ENCODE assay signal across 24 mouse cellular contexts in the genomic region with DNA sequence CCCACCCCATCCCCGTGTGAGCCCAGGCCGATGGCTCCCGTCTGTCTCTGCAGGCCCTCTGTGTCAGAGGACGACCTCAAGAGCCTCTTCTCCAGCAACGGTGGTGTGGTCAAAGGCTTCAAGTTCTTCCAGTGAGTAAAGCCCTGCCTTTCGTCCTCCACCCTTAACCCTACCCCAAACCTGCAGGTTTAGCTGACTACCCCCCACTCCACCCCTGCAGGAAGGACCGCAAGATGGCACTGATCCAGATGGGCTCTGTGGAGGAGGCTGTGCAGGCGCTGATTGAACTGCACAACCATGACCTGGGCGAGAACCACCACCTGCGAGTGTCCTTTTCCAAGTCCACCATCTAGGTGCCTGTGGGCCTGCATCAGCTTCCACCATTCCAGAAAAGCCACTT. TPM values are rescaled to one million over a fixed set of nuclear protein-coding genes. Genes with fewer than 3 reads are reported as not detected.
DNase-seq lines count a peak whose midpoint lies in the region; ATAC-seq and TF ChIP-seq lines count a peak whose summit lies in the region.
"Had no signal": no experiment of that assay in that cellular context is flagged by ENCODE, and none has a peak within 500 bp of the region (broad histone marks: within the 10 kb centered on the region; RNA-seq: fewer than 3 reads in every experiment).

No protein-coding gene starts in this region.

- 71% methylated on average over 10 of the region's 10 CpGs for WGBS in embryonic facial prominence, embryonic 12.5 days
- WGBS in embryonic facial prominence, embryonic 10.5 days, result 83% methylated on average over 10 of the region's 10 CpGs
- WGBS in kidney, adult 2 months, result 34% methylated on average over 10 of the region's 10 CpGs
- 80% methylated on average over 10 of the region's 10 CpGs for WGBS in midbrain, embryonic 12.5 days
- WGBS in midbrain, embryonic 11.5 days, result 83% methylated on average over 10 of the region's 10 CpGs
- 62% methylated on average over 10 of the region's 10 CpGs for WGBS in embryonic facial prominence, embryonic 13.5 days

- H3K36me3 ChIP-seq in embryonic facial prominence, embryonic 12.5 days, result peaks cover 91% of the 10 kb centered on the region
- peaks cover 98% of the 10 kb centered on the region for H3K36me3 ChIP-seq in embryonic facial prominence, embryonic 10.5 days (replicated peaks)
- peaks cover 20% of the 10 kb centered on the region for H3K36me3 ChIP-seq in kidney, adult 2 months (ENCODE audit: control insufficient read depth, insufficient read depth, low read length)
- H3K36me3 ChIP-seq in midbrain, embryonic 12.5 days, result peaks cover 96% of the 10 kb centered on the region
- peaks cover 53% of the 10 kb centered on the region for H3K36me3 ChIP-seq in midbrain, embryonic 11.5 days (ENCODE audit: control insufficient read depth, insufficient read depth, low read length)
- peaks cover 91% of the 10 kb centered on the region for H3K36me3 ChIP-seq in embryonic facial prominence, embryonic 13.5 days

- no peak for TF ChIP-seq CTCF in kidney, adult 2 months (conservative IDR thresholded peaks at IDR 0.05; ENCODE audit: insufficient read depth, insufficient read length, low read depth, low read length)

- no peak overlapping the region for H3K4me3 ChIP-seq in embryonic facial prominence, embryonic 12.5 days
- no peak overlapping the region for H3K4me3 ChIP-seq in embryonic facial prominence, embryonic 10.5 days
- no peak overlapping the region for H3K4me3 ChIP-seq in kidney, adult 2 months (ENCODE audit: insufficient read depth, low read depth, low read length)
- no peak overlapping the region for H3K4me3 ChIP-seq in midbrain, embryonic 12.5 days
- no peak overlapping the region for H3K4me3 ChIP-seq in midbrain, embryonic 11.5 days (ENCODE audit: low read depth, low read length)
- H3K4me3 ChIP-seq in embryonic facial prominence, embryonic 13.5 days, result no peak overlapping the region
- H3K4me3 ChIP-seq: erythroblast, embryonic 14.5 days; hindbrain, embryonic 15.5 days; layer of hippocampus, adult 2 months had no signal

- 0 out of 2 replicates have a peak overlapping the region, but pooled peaks have one; percentile 4 for H3K27ac ChIP-seq in embryonic facial prominence, embryonic 12.5 days
- no peak overlapping the region for H3K27ac ChIP-seq in embryonic facial prominence, embryonic 10.5 days (replicated peaks)
- H3K27ac ChIP-seq in kidney, adult 2 months (ENCODE audit: insufficient read depth, low read depth, low read length), result no peak overlapping the region
- 0 out of 2 replicates have a peak overlapping the region, but pooled peaks have one; percentile 26 for H3K27ac ChIP-seq in midbrain, embryonic 12.5 days (replicated peaks)
- H3K27ac ChIP-seq in midbrain, embryonic 11.5 days (ENCODE audit: low read depth, low read length), result no peak overlapping the region
- H3K27ac ChIP-seq in embryonic facial prominence, embryonic 13.5 days, result peak overlapping the region; percentile 12; the same call in 1 of the 2 replicates
- H3K27ac ChIP-seq: layer of hippocampus, adult 2 months had no signal

- peaks cover 10% of the 10 kb centered on the region for H3K4me1 ChIP-seq in embryonic facial prominence, embryonic 12.5 days
- peaks cover 36% of the 10 kb centered on the region for H3K4me1 ChIP-seq in embryonic facial prominence, embryonic 10.5 days
- peaks cover 51% of the 10 kb centered on the region for H3K4me1 ChIP-seq in kidney, adult 2 months (ENCODE audit: control insufficient read depth, insufficient read depth, low read length)
- H3K4me1 ChIP-seq in midbrain, embryonic 12.5 days, result peaks cover 18% of the 10 kb centered on the region
- peaks cover 5% of the 10 kb centered on the region for H3K4me1 ChIP-seq in midbrain, embryonic 11.5 days (ENCODE audit: control insufficient read depth, insufficient read depth, low read length)
- peaks cover 37% of the 10 kb centered on the region for H3K4me1 ChIP-seq in embryonic facial prominence, embryonic 13.5 days

- ATAC-seq in embryonic facial prominence, embryonic 12.5 days (ENCODE audit: insufficient number of reproducible peaks, insufficient read depth, low FRiP score, low TSS enrichment), result no peak
- ATAC-seq in midbrain, embryonic 12.5 days (ENCODE audit: low FRiP score, low read depth), result no peak
- ATAC-seq in midbrain, embryonic 11.5 days (ENCODE audit: low FRiP score), result no peak
- ATAC-seq in embryonic facial prominence, embryonic 13.5 days (ENCODE audit: insufficient number of reproducible peaks, insufficient read depth, low FRiP score, low TSS enrichment, low read depth), result no peak
- ATAC-seq: forebrain, embryonic 16.5 days; lung, postnatal 0 days had no signal

- no peak for DNase-seq in embryonic facial prominence, embryonic 10.5 days (ENCODE audit: low spot score)
- peak; percentile 30 for DNase-seq in kidney, adult 2 months
- no peak for DNase-seq in kidney, adult 8-10 months
- DNase-seq in midbrain, embryonic 11.5 days (ENCODE audit: low spot score, missing footprints), result no peak
- no peak for DNase-seq in retina, postnatal 1 day
- DNase-seq: adrenal gland, adult 8-10 months; gastrocnemius, postnatal 36 days; kidney, adult 11 months; layer of hippocampus, postnatal 36 days; liver; thymus, postnatal 36 days had no signal

- H3K27me3 ChIP-seq in embryonic facial prominence, embryonic 12.5 days, result no peaks in the 10 kb centered on the region
- no peaks in the 10 kb centered on the region for H3K27me3 ChIP-seq in embryonic facial prominence, embryonic 10.5 days (replicated peaks; ENCODE audit: low read depth, poor library complexity, severe bottlenecking)
- no peaks in the 10 kb centered on the region for H3K27me3 ChIP-seq in kidney, adult 2 months (replicated peaks; ENCODE audit: control insufficient read depth, insufficient read depth, low read length)
- no peaks in the 10 kb centered on the region for H3K27me3 ChIP-seq in midbrain, embryonic 12.5 days
- H3K27me3 ChIP-seq in midbrain, embryonic 11.5 days (ENCODE audit: control insufficient read depth, insufficient read depth, low read length), result no peaks in the 10 kb centered on the region
- H3K27me3 ChIP-seq in embryonic facial prominence, embryonic 13.5 days, result no peaks in the 10 kb centered on the region
- H3K27me3 ChIP-seq: hindbrain, embryonic 15.5 days had no signal

- H3K9ac ChIP-seq in embryonic facial prominence, embryonic 12.5 days, result no peak overlapping the region
- no peak overlapping the region for H3K9ac ChIP-seq in midbrain, embryonic 12.5 days (replicated peaks)
- no peak overlapping the region for H3K9ac ChIP-seq in midbrain, embryonic 11.5 days (ENCODE audit: low read length)
- H3K9ac ChIP-seq in embryonic facial prominence, embryonic 13.5 days, result 0 out of 2 replicates have a peak overlapping the region, but pooled peaks have one; percentile 40
- H3K9ac ChIP-seq: hindbrain, embryonic 15.5 days had no signal

- no peak overlapping the region for H3K4me2 ChIP-seq in embryonic facial prominence, embryonic 12.5 days (replicated peaks)
- H3K4me2 ChIP-seq in midbrain, embryonic 12.5 days (replicated peaks), result no peak overlapping the region
- no peak overlapping the region for H3K4me2 ChIP-seq in midbrain, embryonic 11.5 days
- no peak overlapping the region for H3K4me2 ChIP-seq in embryonic facial prominence, embryonic 13.5 days
- H3K4me2 ChIP-seq: hindbrain, embryonic 15.5 days had no signal

- no peak for TF ChIP-seq POLR2A in kidney, adult 2 months (IDR thresholded peaks at IDR 0.05; ENCODE audit: low read depth, low read length)

- no peaks in the 10 kb centered on the region for H3K9me3 ChIP-seq in embryonic facial prominence, embryonic 12.5 days
- H3K9me3 ChIP-seq in embryonic facial prominence, embryonic 10.5 days, result no peaks in the 10 kb centered on the region
- no peaks in the 10 kb centered on the region for H3K9me3 ChIP-seq in midbrain, embryonic 12.5 days
- no peaks in the 10 kb centered on the region for H3K9me3 ChIP-seq in midbrain, embryonic 11.5 days (ENCODE audit: control insufficient read depth, low read length)
- no peaks in the 10 kb centered on the region for H3K9me3 ChIP-seq in embryonic facial prominence, embryonic 13.5 days
- H3K9me3 ChIP-seq: hindbrain, embryonic 15.5 days had no signal

RNA-seq across cellular contexts. Expression of gene Ptbp1, which starts 8.7 kb away (rescaled TPM):
- 352 and 363 TPM in 2 replicates for polyA plus RNA-seq in embryonic facial prominence, embryonic 12.5 days (2016; fragmentation: Nextera tagmentation; extraction: Ambion mirVana)
- 406 and 416 TPM in 2 replicates for polyA plus RNA-seq in embryonic facial prominence, embryonic 10.5 days (2016; fragmentation: Nextera tagmentation; extraction: Ambion mirVana)
- polyA plus RNA-seq in kidney, adult 2 months (2012; rRNA removed), result 184 and 198 TPM in 2 replicates
- polyA plus RNA-seq in midbrain, embryonic 12.5 days (2016; fragmentation: Nextera tagmentation; extraction: Ambion mirVana), result 202 TPM in 2 replicates
- polyA plus RNA-seq in midbrain, embryonic 11.5 days (2014; fragmentation: Nextera tagmentation; extraction: Ambion mirVana), result 147 and 176 TPM in 2 replicates
- polyA plus RNA-seq in embryonic facial prominence, embryonic 13.5 days (2015; fragmentation: Nextera tagmentation; extraction: Ambion mirVana), result 386 and 390 TPM in 2 replicates

RNA-seq across cellular contexts. Expression of gene Prtn3, which starts 11.4 kb away (rescaled TPM):
- polyA plus RNA-seq in embryonic facial prominence, embryonic 12.5 days (2016; fragmentation: Nextera tagmentation; extraction: Ambion mirVana), result 10.1 and 11.3 TPM in 2 replicates
- 9.3 and 12.3 TPM in 2 replicates for polyA plus RNA-seq in embryonic facial prominence, embryonic 10.5 days (2016; fragmentation: Nextera tagmentation; extraction: Ambion mirVana)
- 0.67 and 0.99 TPM in 2 replicates for polyA plus RNA-seq in kidney, adult 2 months (2012; rRNA removed)
- 14.3 and 16.7 TPM in 2 replicates for polyA plus RNA-seq in midbrain, embryonic 12.5 days (2016; fragmentation: Nextera tagmentation; extraction: Ambion mirVana)
- polyA plus RNA-seq in midbrain, embryonic 11.5 days (2014; fragmentation: Nextera tagmentation; extraction: Ambion mirVana), result 11.9 and 12.1 TPM in 2 replicates
- 7.3 and 8.5 TPM in 2 replicates for polyA plus RNA-seq in embryonic facial prominence, embryonic 13.5 days (2015; fragmentation: Nextera tagmentation; extraction: Ambion mirVana)
- polyA plus RNA-seq: C2C12 had no signal

RNA-seq across cellular contexts. Expression of gene Plppr3, which starts 11.5 kb away (rescaled TPM):
- polyA plus RNA-seq in embryonic facial prominence, embryonic 12.5 days (2016; fragmentation: Nextera tagmentation; extraction: Ambion mirVana), result 169 and 181 TPM in 2 replicates
- 123 and 139 TPM in 2 replicates for polyA plus RNA-seq in embryonic facial prominence, embryonic 10.5 days (2016; fragmentation: Nextera tagmentation; extraction: Ambion mirVana)
- polyA plus RNA-seq in kidney, adult 2 months (2012; rRNA removed), result 2.7 and 3.2 TPM in 2 replicates
- polyA plus RNA-seq in midbrain, embryonic 12.5 days (2016; fragmentation: Nextera tagmentation; extraction: Ambion mirVana), result 296 and 302 TPM in 2 replicates
- 112 and 117 TPM in 2 replicates for polyA plus RNA-seq in midbrain, embryonic 11.5 days (2014; fragmentation: Nextera tagmentation; extraction: Ambion mirVana)
- 126 and 138 TPM in 2 replicates for polyA plus RNA-seq in embryonic facial prominence, embryonic 13.5 days (2015; fragmentation: Nextera tagmentation; extraction: Ambion mirVana)

RNA-seq across cellular contexts. Expression of gene Elane, which starts 23.1 kb away (rescaled TPM):
- 0.33 and 0.55 TPM in 2 replicates for polyA plus RNA-seq in embryonic facial prominence, embryonic 12.5 days (2016; fragmentation: Nextera tagmentation; extraction: Ambion mirVana)
- polyA plus RNA-seq in embryonic facial prominence, embryonic 10.5 days (2016; fragmentation: Nextera tagmentation; extraction: Ambion mirVana), result 0.20 TPM in 1 of 2 replicates, not detected in the other
- 0.10 TPM in 1 of 2 replicates, not detected in the other for polyA plus RNA-seq in kidney, adult 2 months (2012; rRNA removed)
- polyA plus RNA-seq in midbrain, embryonic 12.5 days (2016; fragmentation: Nextera tagmentation; extraction: Ambion mirVana), result not detected in 2 replicates
- 0.18 TPM in 1 of 2 replicates, not detected in the other for polyA plus RNA-seq in midbrain, embryonic 11.5 days (2014; fragmentation: Nextera tagmentation; extraction: Ambion mirVana)
- 1.9 TPM in 1 of 2 replicates, not detected in the other for polyA plus RNA-seq in embryonic facial prominence, embryonic 13.5 days (2015; fragmentation: Nextera tagmentation; extraction: Ambion mirVana)
- polyA plus RNA-seq: C2C12; forebrain, embryonic 16.5 days; heart, postnatal 0 days; hindbrain, embryonic 15.5 days; midbrain, postnatal 0 days; small intestine, adult 2 months had no signal

RNA-seq across cellular contexts. Expression of gene Cfd, which starts 27.7 kb away (rescaled TPM):
- polyA plus RNA-seq in embryonic facial prominence, embryonic 12.5 days (2016; fragmentation: Nextera tagmentation; extraction: Ambion mirVana), result not detected in 2 replicates
- polyA plus RNA-seq in embryonic facial prominence, embryonic 10.5 days (2016; fragmentation: Nextera tagmentation; extraction: Ambion mirVana), result not detected in 2 replicates
- 1,335 and 2,389 TPM in 2 replicates for polyA plus RNA-seq in kidney, adult 2 months (2012; rRNA removed)
- polyA plus RNA-seq in midbrain, embryonic 12.5 days (2016; fragmentation: Nextera tagmentation; extraction: Ambion mirVana), result not detected in 2 replicates
- polyA plus RNA-seq in midbrain, embryonic 11.5 days (2014; fragmentation: Nextera tagmentation; extraction: Ambion mirVana), result not detected in 2 replicates
- polyA plus RNA-seq in embryonic facial prominence, embryonic 13.5 days (2015; fragmentation: Nextera tagmentation; extraction: Ambion mirVana), result not detected in 2 replicates
- polyA plus RNA-seq: C2C12; erythroblast, embryonic 14.5 days; forebrain, embryonic 16.5 days; heart, postnatal 0 days; hindbrain, embryonic 15.5 days; liver, embryonic 16.5 days; lung, postnatal 0 days; midbrain, postnatal 0 days had no signal

Comparison
In these comparisons a context has a peak if more than half of its experiments do, and no peak if none do; other contexts are left out.
1. H3K27ac ChIP-seq: peak in embryonic facial prominence, embryonic 12.5 days (single experiment), midbrain, embryonic 12.5 days (single experiment) and embryonic facial prominence, embryonic 13.5 days (single experiment); none in embryonic facial prominence, embryonic 10.5 days (single experiment), kidney, adult 2 months (single experiment) and midbrain, embryonic 11.5 days (single experiment).
2. RNA of gene Plppr3, which starts 11.5 kb away (polyA plus RNA-seq): 296 to 302 TPM in midbrain, embryonic 12.5 days, 169 to 181 TPM in embryonic facial prominence, embryonic 12.5 days, 123 to 139 TPM in embryonic facial prominence, embryonic 10.5 days, 126 to 138 TPM in embryonic facial prominence, embryonic 13.5 days and 112 to 117 TPM in midbrain, embryonic 11.5 days; 2.7 to 3.2 TPM in kidney, adult 2 months; every median in the first group is over 10 times any median in the second.